Mouse (Mus musculus): ENCODE results near the gene Elavl3.
A peak's percentile ranks its signal among the peaks of the same experiment; 100 is the strongest.
"Not testable (repeated sequence)": the region's sequence is repeated elsewhere in the genome, so short reads cannot be mapped to it uniquely, and the experiment has no call there.

The Elavl3 gene

DNA sequence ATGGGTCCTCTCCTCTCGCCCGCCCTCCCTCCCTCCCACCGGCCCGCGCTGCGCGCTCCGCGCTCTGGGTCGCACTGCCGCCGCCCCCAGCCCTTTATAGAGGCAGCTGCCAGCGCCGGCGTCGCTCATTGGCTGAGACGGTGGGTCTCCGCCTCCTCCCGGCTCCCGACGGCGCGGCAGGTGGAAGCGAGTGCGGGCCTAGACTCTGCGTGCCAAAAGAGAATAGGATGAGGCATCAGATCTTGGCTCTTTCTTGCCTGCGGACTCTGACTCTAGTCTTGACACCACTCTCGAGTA, at the start of gene Elavl3:
Elavl3 (minus strand) TSS at position 66 of the 297 bp plus-strand sequence.
- no peak for DNase-seq (ENCODE audit: extremely low read depth, insufficient read length, low spot score)

DNA sequence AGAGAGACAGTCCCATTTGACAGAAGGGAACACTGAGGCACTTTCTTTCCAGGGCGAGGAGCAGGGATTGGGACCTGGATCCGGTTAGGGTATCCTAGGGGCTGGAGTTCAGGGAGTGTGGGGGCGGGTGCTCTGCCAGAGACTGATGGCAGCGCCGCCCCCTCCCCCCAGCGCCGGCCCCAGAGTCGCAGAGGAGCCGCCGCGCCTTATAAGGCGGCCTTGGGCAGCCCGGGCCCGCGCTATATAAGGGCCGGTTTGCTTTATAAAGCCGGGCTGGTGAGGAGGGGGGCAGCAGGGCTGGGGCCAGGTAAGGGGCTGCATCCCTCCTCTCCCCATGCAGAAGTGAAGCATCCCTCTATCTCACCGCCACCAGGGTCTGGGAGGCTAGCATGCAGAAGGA, 48.1 kb upstream of the Elavl3 start:
- no peak for DNase-seq (ENCODE audit: extremely low read depth, insufficient read length, low spot score)

DNA sequence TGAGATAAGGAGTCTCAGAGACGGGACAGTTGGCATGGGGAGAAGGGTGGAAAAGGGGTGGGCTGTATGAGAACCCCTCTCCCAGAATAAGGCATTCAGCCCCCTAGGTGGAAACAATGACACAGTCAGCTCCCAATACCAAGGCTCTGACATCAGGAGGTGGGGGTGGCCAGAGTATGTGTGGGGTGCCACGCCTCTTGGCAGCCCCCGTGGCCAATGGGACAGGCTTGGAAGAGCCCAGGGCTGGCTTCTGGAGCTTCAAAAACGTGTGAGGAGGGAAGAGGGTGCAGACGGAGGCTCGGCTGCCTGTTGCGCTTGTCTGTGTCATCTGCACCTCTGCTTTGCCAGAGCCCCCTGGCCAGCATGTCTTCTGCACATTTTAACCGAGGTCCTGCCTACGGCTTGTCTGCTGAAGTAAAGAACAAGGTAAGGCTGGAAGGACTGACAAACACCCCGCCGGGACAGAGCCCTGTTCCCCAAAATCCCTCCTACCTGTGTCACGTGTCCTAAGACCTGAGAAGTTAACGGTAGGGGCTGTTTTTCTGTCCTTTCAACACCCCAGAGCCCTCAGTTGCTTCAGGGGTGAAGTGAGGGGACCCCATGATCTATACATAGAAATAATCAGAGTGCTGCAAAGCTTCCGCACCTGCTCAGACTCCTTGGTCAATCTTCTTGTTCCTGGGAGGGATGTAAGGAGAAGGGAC, 47.3 kb upstream of the Elavl3 start, which contains the start of gene Cnn1:
Cnn1 (plus strand) TSS at position 224 of the 704 bp plus-strand sequence.
- DNase-seq (ENCODE audit: extremely low read depth, insufficient read length, low spot score) = no peak

DNA sequence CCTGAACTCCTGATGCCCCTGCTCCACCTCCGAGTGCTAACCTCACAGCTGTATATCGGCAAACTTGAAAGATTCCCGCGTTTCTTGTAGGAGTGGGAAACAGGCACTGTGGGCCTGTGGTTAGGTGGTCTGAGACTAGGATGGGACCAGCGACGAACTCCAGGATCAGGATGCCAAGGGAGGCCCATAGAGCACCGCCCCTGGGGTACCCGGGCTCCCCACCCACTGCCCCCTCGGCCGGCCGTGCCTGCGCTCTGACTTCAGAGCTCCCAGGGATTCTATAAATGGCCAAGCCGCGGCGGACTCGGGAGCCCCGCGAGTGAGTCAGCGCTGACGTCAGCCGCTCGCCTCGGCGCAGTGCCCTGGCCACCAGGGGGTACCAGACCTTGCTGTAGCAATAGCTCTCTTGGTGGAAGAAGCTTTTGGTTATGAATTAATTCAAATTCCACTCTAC, 44.1 kb upstream of the Elavl3 start:
- DNase-seq (ENCODE audit: extremely low read depth, insufficient read length, low spot score) = peak; percentile 91

DNA sequence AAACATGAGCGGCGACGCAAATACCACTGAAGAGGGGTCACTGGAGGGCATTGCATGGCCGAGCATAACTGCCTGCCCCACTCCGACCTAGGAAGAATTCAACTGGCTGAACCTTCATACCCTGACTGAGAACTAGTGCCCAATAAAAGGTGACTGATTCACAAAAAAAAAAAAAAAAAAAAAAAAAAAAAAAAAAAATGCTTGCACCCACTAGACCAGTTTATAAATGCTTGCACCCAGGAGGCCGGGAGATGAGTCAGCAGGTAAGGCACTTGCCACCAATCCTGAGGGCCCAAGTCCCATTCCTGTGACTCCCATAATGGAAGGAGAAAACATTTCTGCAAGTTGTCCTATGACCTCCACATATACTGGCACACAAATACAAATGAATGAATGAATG, 40.9 kb upstream of the Elavl3 start:
- DNase-seq (ENCODE audit: extremely low read depth, insufficient read length, low spot score) = no peak

DNA sequence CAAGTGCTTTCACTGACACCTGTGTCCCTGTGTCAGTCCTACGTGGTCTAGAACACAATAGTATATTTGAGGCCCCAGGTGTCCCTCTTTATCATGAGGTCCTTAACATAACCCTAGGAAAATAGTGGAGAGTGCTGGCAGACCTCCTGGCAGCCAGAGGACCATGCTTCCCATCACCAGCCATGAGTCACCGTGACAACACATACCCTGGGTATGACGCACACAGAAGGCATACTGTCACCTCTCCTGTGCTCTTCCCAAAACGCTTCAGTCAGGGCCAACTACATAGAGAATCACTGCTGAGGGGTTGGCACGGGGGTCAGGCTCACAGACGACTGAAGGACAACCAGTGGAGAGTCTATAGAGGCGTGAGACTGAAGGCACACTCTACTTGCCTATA, 38.2 kb upstream of the Elavl3 start:
- DNase-seq (ENCODE audit: extremely low read depth, insufficient read length, low spot score) = peak; percentile 51

DNA sequence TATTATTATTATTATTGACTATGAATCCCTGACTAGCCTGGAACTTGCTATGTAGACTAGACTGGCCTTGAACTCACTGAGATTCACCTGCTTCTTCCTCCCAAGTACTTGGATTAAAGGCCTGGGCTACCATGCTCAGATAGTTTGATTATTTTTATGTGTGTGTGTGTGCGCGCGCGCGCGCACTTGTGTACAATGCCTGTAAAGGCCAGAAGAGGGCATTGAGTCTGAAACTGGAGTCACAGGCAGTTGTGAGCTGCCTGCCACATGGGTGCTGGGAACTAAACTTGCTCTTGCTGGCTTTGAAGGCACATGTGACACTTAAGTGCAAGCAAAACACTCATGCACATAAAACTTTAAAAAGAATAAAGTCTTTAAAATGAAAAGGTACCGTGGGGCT, 37.5 kb upstream of the Elavl3 start:
- DNase-seq (ENCODE audit: extremely low read depth, insufficient read length, low spot score) = no peak

DNA sequence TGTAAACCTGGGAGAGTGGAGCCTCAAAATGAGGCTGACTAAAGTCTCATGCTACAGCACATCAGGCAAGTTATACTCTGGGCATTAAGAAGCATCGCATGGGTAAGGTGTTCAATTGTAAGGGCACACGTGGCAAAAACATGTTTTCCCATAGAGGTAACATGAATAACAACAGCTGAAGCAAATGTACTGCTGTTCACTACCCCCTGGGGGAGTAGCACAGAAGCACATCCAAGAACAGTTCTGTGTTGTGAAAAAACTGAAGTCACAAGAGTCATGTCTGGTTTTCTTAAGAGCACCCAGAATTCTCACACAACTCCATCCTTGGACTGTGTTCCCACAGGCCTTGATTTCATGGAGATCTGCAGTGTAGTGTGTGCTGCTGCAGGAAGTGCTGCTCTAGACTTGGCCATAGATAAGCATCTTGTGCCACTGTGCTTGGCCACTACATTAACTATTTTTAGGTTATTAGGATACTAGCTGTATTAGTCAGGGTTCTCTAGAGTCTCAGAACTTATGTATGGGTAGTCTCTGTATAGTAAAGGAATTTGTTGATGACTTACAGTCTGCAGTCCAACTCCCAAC, 35.3 kb upstream of the Elavl3 start:
- DNase-seq (ENCODE audit: extremely low read depth, insufficient read length, low spot score) = no peak

DNA sequence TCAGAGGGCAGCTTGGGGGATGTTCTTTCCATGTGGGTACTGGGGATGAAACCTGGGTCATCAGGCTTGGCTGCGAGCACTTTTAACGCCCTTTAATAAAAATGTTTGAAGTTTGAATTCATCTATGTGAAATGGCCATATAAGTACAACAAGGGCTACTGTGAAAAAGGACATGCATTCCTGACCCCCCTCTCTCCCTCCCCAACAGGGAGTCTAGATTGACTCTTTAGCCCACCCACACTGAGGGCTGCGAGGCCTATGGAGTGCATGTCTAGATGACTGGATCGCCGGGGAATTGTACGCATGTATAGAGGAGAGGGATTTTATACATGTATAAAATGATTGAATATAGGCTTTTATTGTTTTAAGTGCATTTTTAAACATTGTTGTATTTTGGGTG, 34.2 kb upstream of the Elavl3 start:
- no peak for DNase-seq (ENCODE audit: extremely low read depth, insufficient read length, low spot score)

DNA sequence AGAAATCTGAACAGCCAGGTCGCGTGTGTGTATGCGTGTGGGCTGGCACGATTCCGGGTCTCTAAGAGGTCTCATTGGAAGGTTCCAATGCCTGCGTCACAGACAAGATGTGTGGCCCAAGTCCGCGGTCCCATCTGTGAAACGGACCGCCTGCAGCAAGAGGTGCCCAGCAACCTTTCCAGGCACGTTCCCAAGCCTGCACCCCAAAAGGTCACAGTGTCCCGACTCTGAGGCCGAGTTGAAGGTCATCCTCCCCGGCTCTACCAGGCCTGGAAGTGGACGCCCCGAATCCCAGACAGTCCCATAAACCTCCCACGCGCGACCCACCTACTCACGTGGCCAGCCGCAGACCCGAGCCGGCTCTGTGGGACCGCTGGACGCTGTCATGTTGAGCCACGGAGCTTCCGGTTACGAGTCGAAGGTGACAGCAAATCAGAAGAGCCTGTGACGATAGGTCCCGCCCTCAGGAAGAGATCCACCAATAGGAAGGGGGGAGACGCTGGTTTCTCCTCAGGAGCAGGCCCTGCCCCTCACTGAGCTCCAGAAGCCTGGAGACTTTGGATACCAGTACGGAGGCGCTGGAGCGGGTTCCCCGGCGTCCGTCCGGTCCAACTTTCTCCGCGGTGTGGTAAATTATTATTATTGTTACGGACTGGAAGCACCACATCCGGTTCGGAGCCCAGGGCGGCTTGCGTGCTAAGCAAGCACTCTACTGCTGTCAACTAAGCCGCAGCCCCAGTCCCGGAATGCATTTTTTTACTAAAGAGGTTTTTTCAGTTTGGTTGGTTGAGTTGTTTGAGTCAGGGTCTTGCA, 33.4 kb upstream of the Elavl3 start, which contains the start of gene Ecsit:
Ecsit (minus strand) TSS at position 417 of the 813 bp plus-strand sequence.
- DNase-seq (ENCODE audit: extremely low read depth, insufficient read length, low spot score) = peak; percentile 90

DNA sequence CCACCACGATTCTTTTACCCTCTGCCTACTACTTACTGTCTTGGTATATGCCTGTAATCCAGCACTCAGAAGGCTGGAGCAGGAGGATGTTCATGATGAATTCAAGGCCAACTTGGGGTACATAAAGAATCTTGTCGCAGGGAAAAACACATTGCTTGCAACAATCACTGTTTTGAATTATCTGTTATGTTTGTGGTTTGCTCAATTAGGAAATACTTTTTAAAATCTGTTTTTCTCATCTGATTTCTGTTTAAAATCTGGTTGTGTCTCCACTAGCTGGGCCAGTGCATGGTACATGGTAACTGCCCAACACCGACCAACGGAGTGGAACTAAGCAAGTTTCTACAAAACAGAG, 32.8 kb upstream of the Elavl3 start:
- no peak for DNase-seq (ENCODE audit: extremely low read depth, insufficient read length, low spot score)

DNA sequence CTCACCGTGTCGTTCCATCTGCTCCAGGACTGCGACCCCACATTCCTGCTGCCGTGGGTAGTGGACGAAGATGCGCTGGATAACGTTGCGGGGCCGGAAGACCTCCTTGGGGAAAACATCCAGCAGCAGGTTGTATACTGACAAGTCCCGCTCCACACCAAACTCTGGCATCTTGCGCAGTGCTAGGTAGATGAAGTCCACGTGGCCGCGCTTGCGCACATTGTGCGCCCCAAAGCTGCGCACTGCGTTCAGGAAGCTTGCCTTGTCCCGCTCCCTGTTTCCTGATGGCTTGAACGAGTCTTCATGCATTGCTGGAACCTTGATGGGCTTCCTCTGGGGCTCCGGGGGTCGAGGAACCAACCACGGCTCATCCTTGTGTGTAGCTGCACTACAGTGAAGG, 24.4 kb upstream of the Elavl3 start:
- DNase-seq (ENCODE audit: extremely low read depth, insufficient read length, low spot score) = no peak

DNA sequence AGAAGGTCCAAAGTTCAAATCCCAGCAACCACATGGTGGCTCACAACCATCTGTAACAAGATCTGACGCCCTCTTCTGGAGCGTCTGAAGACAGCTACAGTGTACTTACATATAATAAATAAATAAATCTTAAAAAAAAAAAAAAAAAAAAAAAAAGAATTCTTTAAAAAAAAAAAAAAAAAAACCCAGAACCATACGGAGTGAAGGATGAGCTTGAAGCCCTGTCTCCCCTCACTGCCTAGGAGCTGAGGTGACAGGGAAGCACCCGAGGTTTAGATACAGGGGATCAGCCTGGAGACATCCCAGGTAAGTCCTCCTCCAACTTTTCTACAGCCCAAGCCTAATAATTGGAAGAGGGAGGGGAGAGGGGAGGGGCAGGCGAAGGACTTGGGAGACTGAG, 24.0 kb upstream of the Elavl3 start:
- DNase-seq (ENCODE audit: extremely low read depth, insufficient read length, low spot score) = not testable (repeated sequence)

DNA sequence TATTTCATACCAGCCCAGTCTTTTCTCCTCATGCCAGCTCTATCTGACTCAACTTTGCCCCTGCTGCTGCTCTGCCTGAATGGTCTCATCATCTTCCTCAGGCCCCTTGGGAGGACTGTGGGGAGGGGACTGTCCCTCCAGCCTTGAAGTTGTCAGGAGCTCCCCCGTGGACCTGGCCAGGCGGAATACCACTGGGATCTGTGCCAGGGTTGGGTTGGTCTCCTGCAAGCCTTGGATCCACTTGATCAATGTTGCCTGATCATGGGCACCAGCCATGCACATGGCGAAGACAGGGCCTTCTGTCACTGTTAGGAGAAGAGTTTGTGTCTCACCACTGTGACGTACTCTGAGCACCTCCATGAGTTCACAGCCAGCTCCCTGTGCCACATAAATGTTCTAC, 20.5 kb upstream of the Elavl3 start:
- no peak for DNase-seq (ENCODE audit: extremely low read depth, insufficient read length, low spot score)

DNA sequence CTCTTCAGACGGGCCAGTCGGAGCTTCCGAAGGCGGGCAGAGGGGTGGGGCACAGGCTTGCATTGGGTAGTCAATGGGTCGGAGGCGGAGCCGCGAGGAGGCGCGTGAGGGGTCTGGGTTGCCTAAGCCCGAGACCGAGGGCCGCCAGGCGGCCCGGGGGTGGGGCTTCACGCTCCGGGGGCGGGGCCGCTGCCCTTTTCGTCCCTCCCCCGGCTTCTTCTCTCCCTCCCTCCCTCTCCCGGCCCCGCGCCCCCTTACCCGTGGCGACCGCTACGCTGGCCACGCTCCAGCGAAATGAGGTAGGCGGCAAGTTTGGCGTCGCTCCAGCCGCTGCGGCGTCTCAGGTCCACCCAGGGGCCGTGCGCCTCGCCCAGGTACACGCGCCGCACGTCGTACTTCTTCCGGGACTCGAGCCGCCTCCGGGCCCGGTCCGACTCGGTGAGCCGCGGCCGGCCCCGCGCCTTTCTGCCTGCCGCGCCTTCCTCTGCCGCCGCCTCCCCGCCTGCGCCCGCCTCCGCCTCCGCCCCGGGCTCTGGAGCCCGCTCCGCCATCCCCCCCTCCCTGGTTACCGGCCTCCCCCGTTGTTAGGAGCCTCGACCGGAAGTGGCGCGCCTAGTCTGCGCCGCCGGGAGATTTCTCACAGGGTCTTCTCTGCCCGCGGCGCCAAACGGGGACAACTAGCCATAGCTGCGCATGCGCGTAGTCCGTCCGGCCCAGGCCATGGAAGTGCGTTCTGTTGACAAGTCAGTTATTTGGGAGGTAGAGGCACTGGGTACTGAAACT, 19.2 kb upstream of the Elavl3 start, which contains the start of the genes Gm49318 and Zfp653:
Gm49318 (minus strand) TSS at position 469 of the 783 bp plus-strand sequence.
Zfp653 (minus strand) TSS at position 586 of the 783 bp plus-strand sequence.
- DNase-seq (ENCODE audit: extremely low read depth, insufficient read length, low spot score) = peak; percentile 98

DNA sequence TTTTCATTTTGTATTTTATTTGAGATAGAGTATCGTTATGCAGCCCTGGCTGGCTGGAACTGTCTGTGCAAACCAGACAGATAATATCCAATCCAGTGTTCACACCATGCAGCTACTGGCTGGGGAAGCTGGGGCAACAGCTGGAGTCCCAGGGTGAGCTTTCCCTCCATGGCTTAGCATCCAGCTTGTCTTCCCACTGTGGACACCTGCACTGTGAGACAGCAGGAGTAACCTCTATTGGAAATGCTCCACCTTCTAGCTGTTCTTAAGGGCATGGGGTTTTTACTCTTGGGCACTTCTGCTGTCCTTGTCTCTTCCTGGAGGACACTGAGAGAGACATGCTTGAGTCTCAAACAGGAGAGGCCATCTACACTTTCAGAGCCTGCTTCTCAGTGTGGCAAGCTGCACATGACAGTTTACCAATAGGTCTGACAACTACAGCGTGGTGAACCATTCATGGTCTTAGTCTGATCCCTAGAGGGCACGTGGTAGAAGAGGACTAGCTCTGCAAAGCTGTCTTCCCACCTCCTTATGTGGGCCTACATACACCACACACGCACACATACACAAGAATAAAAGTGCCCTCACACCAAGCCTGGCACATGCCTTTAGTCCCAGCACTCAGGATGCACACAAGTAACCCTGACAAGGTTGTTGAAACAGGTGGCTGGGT, 18.2 kb upstream of the Elavl3 start:
- DNase-seq (ENCODE audit: extremely low read depth, insufficient read length, low spot score) = no peak

DNA sequence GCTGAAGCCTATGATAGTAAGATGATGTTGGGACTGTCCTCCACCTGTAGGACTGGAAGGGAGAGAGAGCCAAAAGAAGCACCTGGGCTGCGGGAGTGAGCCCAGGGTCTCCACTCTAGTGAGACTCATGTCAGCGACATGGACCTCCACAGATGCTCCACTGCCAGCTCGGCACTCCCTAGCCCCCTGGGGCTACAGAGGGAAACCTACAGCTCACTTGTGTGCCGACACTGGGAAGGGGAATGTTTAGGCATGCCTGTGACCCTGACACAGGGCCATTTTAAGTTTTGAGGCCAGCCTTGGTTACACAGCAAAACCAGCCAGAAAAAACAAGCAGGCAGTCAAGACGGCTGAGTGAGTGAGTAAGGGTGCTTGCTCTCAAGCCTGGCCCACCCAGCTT, 15.4 kb upstream of the Elavl3 start:
- no peak for DNase-seq (ENCODE audit: extremely low read depth, insufficient read length, low spot score)

DNA sequence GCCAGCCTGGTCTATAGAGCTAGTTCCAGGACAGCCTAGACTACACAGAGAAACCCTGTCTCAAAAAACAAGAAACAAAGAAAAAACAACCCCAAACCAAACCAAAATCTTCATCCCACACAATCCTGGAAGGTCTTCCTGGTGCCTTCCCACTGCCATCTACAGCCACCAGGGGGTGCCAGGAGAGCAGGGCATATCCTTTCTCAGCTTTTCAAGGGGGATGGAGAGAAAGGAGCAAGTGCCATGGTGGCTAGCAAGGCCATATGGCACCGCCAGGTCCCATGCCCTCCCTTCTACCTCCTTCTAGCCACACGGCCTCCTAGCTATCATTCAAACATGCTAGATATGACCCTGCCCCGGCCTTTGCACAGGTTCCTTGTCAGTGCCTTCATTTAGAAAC, 14.6 kb upstream of the Elavl3 start:
- no peak for DNase-seq (ENCODE audit: extremely low read depth, insufficient read length, low spot score)

DNA sequence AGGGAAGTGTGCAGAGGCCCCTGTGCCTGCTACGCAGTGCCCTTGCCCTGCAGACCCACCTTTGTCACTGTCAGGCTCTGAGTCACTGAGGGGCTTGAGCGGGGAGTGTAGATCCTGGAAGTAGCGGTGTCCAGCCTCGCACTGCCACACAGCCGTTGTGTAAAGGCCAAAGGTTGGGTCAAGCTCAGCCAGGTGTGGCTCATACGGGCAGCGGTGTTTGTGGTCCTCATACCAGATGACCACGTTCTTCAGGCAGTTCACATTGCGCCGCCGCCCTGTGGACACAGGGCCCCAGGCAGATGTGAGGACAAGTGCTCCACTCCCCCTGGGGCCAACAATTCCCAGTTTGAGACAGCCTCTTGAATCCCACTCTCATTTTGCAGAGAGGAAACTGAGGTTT, 13.8 kb upstream of the Elavl3 start:
- no peak for DNase-seq (ENCODE audit: extremely low read depth, insufficient read length, low spot score)

DNA sequence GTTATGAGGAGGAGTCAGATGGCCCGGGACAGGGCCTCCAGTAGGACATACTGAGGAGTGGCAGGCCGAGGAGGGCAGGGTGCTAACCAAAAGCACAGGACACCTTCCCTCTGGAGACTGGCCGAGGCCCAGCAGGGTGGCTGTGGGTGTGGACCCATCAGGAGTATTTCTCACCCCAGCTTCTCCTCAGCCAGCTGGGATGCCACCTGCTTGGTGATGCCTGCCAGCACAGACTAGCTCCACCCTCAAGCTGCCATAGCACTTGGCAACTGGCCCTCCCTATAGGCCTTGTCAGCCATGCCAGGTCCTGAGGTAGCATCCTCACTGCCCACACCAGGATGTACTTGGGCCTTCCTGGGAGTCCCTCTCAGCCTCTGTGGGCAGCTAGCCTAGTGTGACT, 12.5 kb upstream of the Elavl3 start:
- no peak for DNase-seq (ENCODE audit: extremely low read depth, insufficient read length, low spot score)
